Mouse (Mus musculus) G1E (cell line): Measurements from ENCODE around the gene Angptl4. TPM values are rescaled to one million over a fixed set of nuclear protein-coding genes. Genes with fewer than 3 reads are reported as not detected.
A peak's percentile ranks its signal among the peaks of the same experiment; 100 is the strongest.
"Not testable (repeated sequence)": the region's sequence is repeated elsewhere in the genome, so short reads cannot be mapped to it uniquely, and the experiment has no call there.

Source experiments
- ATAC-seq: 2 replicates; pipeline ENCODE4 v1.8.0; 2016; ENCODE audit warnings: mild to moderate bottlenecking; ENCODE audit not compliant: insufficient number of reproducible peaks, poor library complexity, low FRiP score, severe bottlenecking; ENCODE audit errors: extremely low read depth
- DNase-seq: peaks from one replicate; pipeline ENCODE4 v3.0.0; 2012; ENCODE audit warnings: low spot score
- H3K27me3 ChIP-seq: 2 replicates; pipeline ENCODE4 v1.6.1; 2012; ENCODE audit warnings: mild to moderate bottlenecking, low read length, inconsistent platforms; ENCODE audit not compliant: insufficient read depth
- H3K36me3 ChIP-seq: replicated peaks from 2 replicates; pipeline ENCODE3; 2012; ENCODE audit warnings: mild to moderate bottlenecking, inconsistent platforms
- H3K4me1 ChIP-seq: 2 replicates; pipeline ENCODE4 v1.6.1; 2012; ENCODE audit warnings: low read depth, low read length, inconsistent platforms, mixed read lengths; ENCODE audit not compliant: insufficient read depth
- H3K4me3 ChIP-seq: 2 replicates; pipeline ENCODE4 v1.5.1; 2012; ENCODE audit warnings: low read depth, mild to moderate bottlenecking, inconsistent platforms, low read length, moderate library complexity, mixed read lengths
- H3K9me3 ChIP-seq: replicated peaks from 2 replicates; pipeline ENCODE4 v1.6.1; 2012; ENCODE audit warnings: inconsistent platforms
- CTCF ChIP-seq: IDR thresholded peaks from 2 replicates; pipeline ENCODE4 v1.5.1; 2012; ENCODE audit warnings: low read depth, low read length, inconsistent platforms, mixed read lengths
- GATA1 ChIP-seq: IDR thresholded peaks from 2 replicates; pipeline ENCODE4 v1.6.1; 2012; ENCODE audit warnings: borderline replicate concordance, low read length, inconsistent platforms, mixed read lengths
- GATA2 ChIP-seq: IDR thresholded peaks from 2 replicates; pipeline ENCODE4 v1.6.1; 2012; ENCODE audit warnings: low read depth, low read length, inconsistent platforms, borderline replicate concordance
- POLR2AphosphoS5 ChIP-seq: IDR thresholded peaks from 2 replicates; pipeline ENCODE4 v1.6.1; 2012; ENCODE audit warnings: low read depth, low read length, inconsistent platforms; ENCODE audit not compliant: insufficient replicate concordance
- TAL1 ChIP-seq: conservative IDR thresholded peaks from 2 replicates; pipeline ENCODE4 v1.6.1; 2012; ENCODE audit warnings: low read depth, low read length, inconsistent platforms, mixed read lengths
- polyA plus RNA-seq: library from polyadenylated mRNA; stranded (reverse); fragments of >175 nt; gene quantifications from 2 replicates; pipeline ENCODE4 v1.2.3, GENCODE M21; 2012
- total RNA-seq, 2 experiments: library from RNA; stranded (forward) in 1 of 2; stranded (reverse) in 1 of 2; fragments of 200-1000 nt in 1 of 2; fragments of >200 nt in 1 of 2; fragmentation: Nextera tagmentation in 1 of 2; gene quantifications; 2 replicates each; pipeline ENCODE4 v1.2.3; 2014 to 2017

The Angptl4 gene
- total and polyA plus RNA-seq, 3 experiments, result 0.11 TPM; not detected in 2

GRCm38 (mm10) chr17:33824084-33824996, 42.7 kb upstream of the Angptl4 start, which contains the start of the genes Rps28 and Ndufa7:
Rps28 (minus strand) TSS chr17:33824562.
Ndufa7 (plus strand) TSS chr17:33824572.
- DNase-seq, result peak; percentile 49
- peak; percentile 85 for ATAC-seq
- Histone ChIP-seq H3K9me3 (no peaks in the 10 kb centered on the region), H3K27me3 (no peaks in the 10 kb centered on the region), H3K36me3 (peaks cover 80% of the 10 kb centered on the region), H3K4me3 (peak within 1 kb of the TSS; percentile 81), H3K4me1 (peaks cover 62% of the 10 kb centered on the region)
- TF ChIP-seq TAL1, result no peak
- TF ChIP-seq GATA2, result no peak
- peak; percentile 95 for TF ChIP-seq POLR2AphosphoS5

DNA sequence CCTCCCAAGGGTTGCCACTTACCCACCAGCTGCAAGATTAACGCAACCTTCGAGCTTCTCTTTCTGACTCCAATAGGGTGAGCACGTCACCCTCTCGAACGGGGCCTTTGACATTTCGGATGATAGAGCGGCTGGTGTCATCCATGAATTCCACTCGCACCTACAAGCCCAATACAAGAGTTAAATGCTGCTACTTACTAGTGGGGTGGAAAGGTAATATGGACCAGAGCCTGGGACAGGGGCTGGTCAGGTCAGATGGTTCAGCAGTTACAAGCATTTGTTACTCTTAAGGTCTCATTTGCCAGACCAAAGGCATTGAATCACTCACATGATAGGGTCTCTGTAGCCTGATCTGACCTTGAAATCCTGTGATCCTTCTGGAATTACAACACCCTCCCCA, 41.5 kb upstream of the Angptl4 start:
- peaks cover 80% of the 10 kb centered on the region for H3K36me3 ChIP-seq
- not testable (repeated sequence) for H3K27me3 ChIP-seq, H3K9me3 ChIP-seq, ATAC-seq, DNase-seq
- H3K4me3 ChIP-seq, result peak overlapping the region; percentile 81
- H3K4me1 ChIP-seq, result peaks cover 69% of the 10 kb centered on the region

DNA sequence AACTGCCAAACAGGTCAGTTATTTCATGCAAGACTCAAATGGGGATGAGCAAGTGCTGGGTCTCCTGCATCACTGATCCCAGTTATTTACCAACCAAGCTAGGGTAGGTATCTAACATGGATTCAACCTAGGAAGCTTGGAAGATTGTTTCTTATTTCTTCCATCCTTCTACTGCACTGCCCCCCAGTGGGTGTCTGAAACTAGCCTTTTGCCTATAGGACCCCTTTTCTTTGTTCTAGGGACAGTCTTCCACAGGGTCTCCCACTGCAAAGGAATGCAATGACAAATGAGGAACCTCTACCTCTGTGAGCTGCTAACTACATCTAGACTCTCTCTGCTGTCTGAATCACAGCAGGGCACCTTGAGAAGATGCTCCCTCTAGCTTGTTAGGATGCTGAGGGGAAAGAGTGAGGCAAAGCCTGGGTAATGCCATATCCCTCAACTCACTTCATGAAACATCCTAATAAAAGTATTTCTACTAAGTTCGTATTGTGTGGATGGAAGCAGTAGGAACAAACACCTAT, 40.9 kb upstream of the Angptl4 start:
- H3K4me1 ChIP-seq, result peaks cover 70% of the 10 kb centered on the region
- TF ChIP-seq POLR2AphosphoS5 (no peak; the same call in 1 of the 2 replicates), GATA2 (no peak), TAL1 (no peak), CTCF (no peak), GATA1 (no peak)

DNA sequence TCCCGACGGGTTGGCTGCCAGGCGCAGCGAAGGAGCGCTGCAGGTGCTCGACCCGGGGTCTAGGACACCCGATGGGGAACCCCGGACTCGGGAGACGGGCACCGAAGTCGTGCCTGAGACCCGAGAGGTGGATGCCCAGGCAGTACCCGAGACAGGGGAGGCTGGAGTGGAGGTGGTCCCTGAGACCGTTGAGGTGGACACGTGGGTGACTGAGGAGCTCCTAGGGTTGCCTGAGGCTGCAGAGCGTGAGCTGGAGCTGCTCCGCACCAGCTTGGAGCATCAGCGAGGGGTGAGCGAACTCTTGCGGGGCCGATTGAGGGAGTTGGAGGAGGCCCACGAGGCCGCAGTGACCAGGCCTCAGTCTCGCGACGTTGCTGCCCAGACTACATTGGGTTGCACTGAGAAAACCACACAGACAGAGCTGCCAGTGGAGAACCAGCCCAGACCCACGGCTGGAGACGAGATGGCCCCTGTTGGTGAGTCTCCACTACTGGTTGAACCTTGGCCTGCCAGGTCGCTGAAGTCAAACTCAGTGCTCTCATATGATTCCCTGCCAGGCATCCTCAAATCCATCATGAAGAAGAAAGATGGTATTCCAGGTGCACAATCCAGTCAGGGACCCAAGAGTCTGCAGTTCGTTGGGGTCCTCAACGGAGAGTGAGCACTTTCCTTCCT, 36.5 kb upstream of the Angptl4 start:
- no peak for DNase-seq
- Histone ChIP-seq H3K4me3 (peak overlapping the region; percentile 79), H3K27me3 (peaks cover 9% of the 10 kb centered on the region), H3K4me1 (peaks cover 58% of the 10 kb centered on the region), H3K9me3 (no peaks in the 10 kb centered on the region), H3K36me3 (peaks cover 54% of the 10 kb centered on the region)
- TF ChIP-seq POLR2AphosphoS5 (0 out of 2 replicates have a peak, but pooled peaks have one; percentile 22), GATA2 (no peak)
- ATAC-seq, result no peak

More for the DNA sequence above, 40.9 kb upstream of the Angptl4 start:
- Histone ChIP-seq H3K9me3 (no peaks in the 10 kb centered on the region), H3K27me3 (no peaks in the 10 kb centered on the region), H3K36me3 (peaks cover 78% of the 10 kb centered on the region), H3K4me3 (peak overlapping the region; percentile 81)
- no peak for DNase-seq
- ATAC-seq, result no peak

DNA sequence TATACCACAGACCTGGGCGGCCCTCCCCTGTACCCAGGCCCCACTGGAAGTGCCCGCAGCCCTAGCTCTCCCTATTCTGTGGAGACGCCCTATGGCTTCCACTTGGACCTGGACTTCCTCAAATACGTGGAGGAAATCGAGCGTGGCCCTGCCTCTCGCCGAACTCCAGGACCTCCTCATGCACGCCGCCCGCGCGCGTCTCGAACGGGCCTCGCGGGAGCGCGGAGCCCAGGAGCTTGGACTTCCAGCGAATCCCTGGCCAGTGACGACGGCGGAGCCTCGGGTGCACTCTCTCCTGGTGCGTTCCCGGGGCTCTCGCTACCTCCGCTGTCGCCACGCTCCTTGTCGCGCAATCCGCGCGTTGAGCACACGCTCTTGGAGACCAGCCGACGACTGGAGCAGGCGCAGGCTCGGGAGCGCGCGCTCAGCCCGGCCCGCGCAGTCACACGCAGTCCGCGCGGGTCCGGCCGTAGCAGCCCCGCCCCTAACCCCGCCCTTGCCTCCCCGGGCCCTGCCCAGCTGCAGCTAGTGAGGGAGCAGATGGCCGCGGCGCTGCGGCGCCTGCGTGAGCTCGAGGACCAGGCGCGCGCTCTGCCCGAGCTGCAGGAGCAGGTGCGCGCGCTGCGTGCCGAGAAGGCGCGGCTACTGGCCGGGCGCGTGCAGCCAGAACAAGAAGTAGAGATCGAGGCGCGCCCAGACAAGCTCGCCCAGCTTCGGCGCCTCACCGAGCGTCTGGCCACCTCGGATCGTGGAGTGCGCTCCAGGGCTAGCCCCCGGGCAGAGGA, 35.7 kb upstream of the Angptl4 start:
- Histone ChIP-seq H3K4me1 (peaks cover 51% of the 10 kb centered on the region), H3K9me3 (no peaks in the 10 kb centered on the region), H3K36me3 (peaks cover 47% of the 10 kb centered on the region), H3K27me3 (peaks cover 16% of the 10 kb centered on the region), H3K4me3 (peak overlapping the region; percentile 79)
- DNase-seq (peak; percentile 98), ATAC-seq (peak; percentile 69)
- no peak for TF ChIP-seq GATA1
- TF ChIP-seq GATA2, result no peak
- no peak for TF ChIP-seq TAL1
- no peak for TF ChIP-seq CTCF
- no peak for TF ChIP-seq POLR2AphosphoS5

GRCm38 (mm10) chr17:33816612-33817011, 35.0 kb upstream of the Angptl4 start:
- Histone ChIP-seq H3K4me3 (peak overlapping the region; percentile 79), H3K4me1 (peaks cover 43% of the 10 kb centered on the region), H3K27me3 (peaks cover 23% of the 10 kb centered on the region), H3K9me3 (no peaks in the 10 kb centered on the region), H3K36me3 (peaks cover 39% of the 10 kb centered on the region)
- TF ChIP-seq GATA1 (no peak), TAL1 (no peak), CTCF (no peak), GATA2 (no peak), POLR2AphosphoS5 (no peak)
- no peak for ATAC-seq
- no peak for DNase-seq
